Mouse (Mus musculus) stomach, adult 2 months (tissue): ENCODE data around the gene Rbm25. TPM values are rescaled to one million over a fixed set of nuclear protein-coding genes. Genes with fewer than 3 reads are reported as not detected.

Experiments
- polyA plus RNA-seq: library from polyadenylated mRNA; depleted of rRNA; stranded (reverse); fragments of >200 nt; gene quantifications from 2 replicates; pipeline ENCODE4 v1.2.3, GENCODE M21; 2012; rRNA removed

Rbm25 gene
- polyA plus RNA-seq: 3.5 and 4.4 TPM in 2 replicates

DNA sequence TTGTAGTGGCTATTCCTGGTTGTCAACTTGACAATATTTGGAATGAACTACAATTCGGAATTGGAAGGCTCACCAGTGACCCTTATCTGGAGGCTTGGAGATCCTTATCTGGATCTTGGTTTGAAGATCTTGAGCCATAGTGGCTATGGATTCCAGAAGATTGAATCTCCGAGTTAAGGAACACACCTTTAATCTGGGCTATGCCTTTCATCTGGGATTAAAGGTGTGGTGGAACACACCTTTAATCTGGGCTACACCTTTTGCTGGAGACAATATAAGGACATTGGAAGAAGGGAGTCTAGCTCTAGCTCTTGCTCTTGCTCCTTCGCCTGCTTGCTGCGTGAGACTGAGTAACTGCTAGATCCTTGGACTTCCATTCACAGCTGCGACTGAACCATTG, at the start of gene Rbm25:
Gene Rbm25 (plus strand): TSS at position 301 of the 400 bp plus-strand sequence.

DNA sequence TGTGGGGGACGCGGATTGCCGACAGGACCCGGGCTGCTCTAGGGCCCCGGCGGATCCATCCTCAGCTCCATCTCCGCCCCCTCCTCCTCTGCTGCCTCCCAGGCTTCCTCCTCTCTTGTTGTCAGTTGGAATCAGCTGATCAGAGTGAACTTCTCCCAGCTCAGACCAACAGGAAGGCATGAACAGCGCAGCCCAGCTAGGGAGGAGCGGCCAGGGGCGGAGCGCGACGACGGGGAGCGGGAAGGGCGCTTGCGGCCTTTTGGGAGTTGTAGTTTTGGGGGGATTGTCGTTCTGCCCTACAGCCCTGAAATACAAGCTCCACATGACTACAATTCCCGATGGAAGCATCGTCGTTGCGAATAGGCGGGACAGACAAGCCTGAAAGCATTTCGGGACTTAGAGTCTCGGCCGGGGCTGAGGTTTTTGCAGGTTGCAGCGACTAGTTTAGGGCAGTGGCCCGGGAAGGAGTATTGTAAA, 34.0 kb upstream of the Rbm25 start, which contains the start of gene Zfyve1:
Gene Zfyve1 (minus strand): TSS at position 198 of the 477 bp plus-strand sequence.

DNA sequence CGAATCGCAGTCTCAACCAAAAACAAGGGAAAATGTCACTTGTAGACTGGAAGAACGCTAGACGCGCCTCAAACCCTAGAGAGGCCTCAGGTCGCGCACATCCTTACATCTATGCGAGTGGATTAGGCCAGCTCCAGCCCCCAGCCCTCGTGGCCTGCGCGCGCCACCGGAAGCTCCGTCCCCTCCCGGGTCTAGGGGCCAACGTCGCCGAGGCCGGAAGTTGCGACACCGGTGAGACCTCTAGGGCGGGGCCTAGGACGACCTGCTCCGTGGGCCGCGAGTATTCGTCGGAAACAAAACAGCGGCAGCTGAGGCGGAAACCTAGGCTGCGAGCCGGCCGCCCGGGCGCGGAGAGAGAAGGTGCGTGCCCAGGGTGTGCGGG, 56.9 kb downstream of the Rbm25 start, which contains the start of gene Psen1:
Gene Psen1 (plus strand): TSS at position 219 of the 382 bp plus-strand sequence.

Other genes starting within 250 kb of the Rbm25 start
- gene Dpf3, start 143.5 kb upstream of the Rbm25 start, polyA plus RNA-seq: 0.67 and 1.0 TPM in 2 replicates
- 9.9 TPM in 2 replicates for gene Dcaf4, start 110.8 kb upstream of the Rbm25 start, polyA plus RNA-seq
- gene Zfyve1, start 34.0 kb upstream of the Rbm25 start, polyA plus RNA-seq: 8.9 and 10.6 TPM in 2 replicates
- 6.5 and 8.0 TPM in 2 replicates for gene Psen1, start 56.9 kb downstream of the Rbm25 start, polyA plus RNA-seq
- gene Papln, start 132.4 kb downstream of the Rbm25 start, polyA plus RNA-seq: 1.3 and 1.7 TPM in 2 replicates